Mouse (Mus musculus): ENCODE measurements around the gene Ak5.

GRCm38 (mm10) chr3:152583033-152583432, 85.1 kb downstream of the Ak5 start:
- TF ChIP-seq CTCF (IDR thresholded peaks at IDR 0.05; ENCODE audit: control insufficient read depth, insufficient read depth, insufficient replicate concordance, low read depth, low read length): no peak
- no peak for TF ChIP-seq POLR2A (IDR thresholded peaks at IDR 0.05; ENCODE audit: control insufficient read depth, low read depth, low read length)

Data from testis, adult 2 months (tissue).